Mouse (Mus musculus) megakaryocyte, embryonic 14.5 days (primary cell): ENCODE results near the gene Adm.

Experiments
- FLI1 ChIP-seq: IDR thresholded peaks from 2 replicates; pipeline ENCODE4 v1.6.1; 2012; ENCODE audit warnings: low read length, inconsistent platforms, mixed read lengths
- GATA1 ChIP-seq: IDR thresholded peaks from 3 replicates; pipeline ENCODE4 v1.6.1; 2012; ENCODE audit warnings: mixed read lengths, low read length, inconsistent platforms, borderline replicate concordance

DNA sequence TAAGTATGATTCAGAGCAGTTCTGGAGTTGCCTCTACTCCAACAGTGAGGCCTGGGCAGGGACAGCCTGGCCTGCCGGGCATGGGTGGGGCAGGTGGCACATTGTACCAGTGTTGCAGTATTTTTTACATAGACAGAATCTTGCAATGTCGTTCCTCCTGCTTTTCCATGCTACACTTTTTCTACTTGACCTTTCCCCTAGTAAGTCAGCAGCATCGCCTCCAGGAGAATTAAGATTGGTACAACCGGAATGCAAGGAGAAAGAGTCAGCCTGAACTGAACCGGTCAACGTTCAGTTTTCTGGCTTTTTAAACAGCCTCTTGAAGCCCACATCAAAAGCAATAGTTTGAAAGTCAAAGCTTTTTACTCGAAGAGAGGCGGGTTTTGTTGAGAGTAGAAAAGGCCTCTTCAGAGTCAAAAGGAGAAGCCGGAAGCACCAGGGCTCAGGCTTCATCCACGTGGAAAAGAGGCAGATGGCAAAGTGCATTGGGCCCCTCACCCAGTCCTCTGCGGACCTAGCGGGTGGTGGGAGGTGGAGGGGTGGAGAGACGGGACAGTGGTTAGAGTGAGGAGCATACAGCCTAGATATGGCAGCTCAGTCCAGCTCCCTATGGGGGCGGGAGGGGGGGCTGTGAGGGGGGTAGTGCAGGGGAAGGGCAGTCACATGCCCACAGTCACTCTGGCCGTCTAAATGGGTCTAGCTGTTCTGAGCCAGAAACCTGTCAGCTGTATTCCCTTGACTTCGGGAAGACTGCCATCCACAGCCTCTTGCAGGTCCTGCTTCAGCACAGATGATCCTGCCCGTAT is 11.0 kb downstream of the Adm start:
- no peak for TF ChIP-seq FLI1
- no peak for TF ChIP-seq GATA1
